Mouse (Mus musculus) neutrophil, adult 59 days (primary cell): ENCODE results near the gene Jmjd8. TPM values are rescaled to one million over a fixed set of nuclear protein-coding genes. Genes with fewer than 3 reads are reported as not detected.

Experiments
- total RNA-seq, 2 experiments: library from RNA; stranded (reverse); gene quantifications; 1 replicate in 1 of 2; 2 replicates in 1 of 2; pipeline ENCODE4 v1.2.4; 2023

Jmjd8 gene
- total RNA-seq, 2 experiments from 2014 or later = 10.6 to 14.6 TPM

Other genes with a start within 250 kb of the Jmjd8 start
- 10 to 100 TPM; 11.9 to 15.9 TPM for gene Lmf1, start 249.8 kb upstream of the Jmjd8 start, total RNA-seq
- not detected for gene Gng13, start 111.7 kb upstream of the Jmjd8 start, total RNA-seq
- gene Chtf18, start 101.4 kb upstream of the Jmjd8 start, total RNA-seq = 10 to 100 TPM; 17.5 to 23.6 TPM
- 1 to 10 TPM; 6.1 to 6.7 TPM for gene Rpusd1, start 101.2 kb upstream of the Jmjd8 start, total RNA-seq
- gene Mslnl, start 92.8 kb upstream of the Jmjd8 start, total RNA-seq = under 1 TPM in 1 of 2 experiments, not detected in 1; 0.13 TPM
- gene Msln, start 74.5 kb upstream of the Jmjd8 start, total RNA-seq = not detected
- 10 to 100 TPM; 25.5 to 25.9 TPM for gene Narfl, start 55.1 kb upstream of the Jmjd8 start, total RNA-seq
- 10 to 100 TPM; 13.5 to 17.7 TPM for gene Haghl, start 43.2 kb upstream of the Jmjd8 start, total RNA-seq
- not detected for gene Ccdc78, start 42.3 kb upstream of the Jmjd8 start, total RNA-seq
- 10 to 100 TPM; 32.0 to 35.0 TPM for gene Fam173a, start 36.0 kb upstream of the Jmjd8 start, total RNA-seq
- gene AC134908.4, start 33.2 kb upstream of the Jmjd8 start, total RNA-seq = not detected
- 10 to 100 TPM; 14.4 to 17.6 TPM for gene Metrn, start 31.7 kb upstream of the Jmjd8 start, total RNA-seq
- not detected for gene Fbxl16, start 19.8 kb upstream of the Jmjd8 start, total RNA-seq
- 10 to 100 TPM; 12.5 to 13.4 TPM for gene Wdr24, start 5.2 kb upstream of the Jmjd8 start, total RNA-seq
- 10 to 100 TPM; 43.4 to 51.8 TPM for gene Stub1, start 4.5 kb downstream of the Jmjd8 start, total RNA-seq
- 1 to 10 TPM; 1.2 to 2.7 TPM for gene Rhbdl1, start 8.4 kb downstream of the Jmjd8 start, total RNA-seq
- 1 to 10 TPM; 1.3 to 1.8 TPM for gene Gm20683, start 12.9 kb downstream of the Jmjd8 start, total RNA-seq
- 10 to 100 TPM; 26.9 to 30.9 TPM for gene Rhot2, start 16.0 kb downstream of the Jmjd8 start, total RNA-seq
- gene Wdr90, start 32.6 kb downstream of the Jmjd8 start, total RNA-seq = 10 to 100 TPM; 20.0 to 21.9 TPM
- 1 to 10 TPM; 3.5 to 4.6 TPM for gene Mcrip2, start 39.9 kb downstream of the Jmjd8 start, total RNA-seq
- gene Mettl26, start 46.2 kb downstream of the Jmjd8 start, total RNA-seq = 10 to 100 TPM; 10.1 to 10.6 TPM
- gene Wfikkn1, start 52.0 kb downstream of the Jmjd8 start, total RNA-seq = 1 to 10 TPM; 3.2 to 4.9 TPM
- 10 to 100 TPM; 16.9 to 19.1 TPM for gene Rab40c, start 90.9 kb downstream of the Jmjd8 start, total RNA-seq
- 10 to 100 TPM; 45.9 to 71.2 TPM for gene Pigq, start 116.1 kb downstream of the Jmjd8 start, total RNA-seq
- under 1 TPM in 1 of 2 experiments, not detected in 1; 0.22 TPM for gene Nhlrc4, start 116.1 kb downstream of the Jmjd8 start, total RNA-seq
- not detected for gene A930017K11Rik, start 123.7 kb downstream of the Jmjd8 start, total RNA-seq
- 10 to 100 TPM; 13.5 to 19.1 TPM for gene Capn15, start 156.9 kb downstream of the Jmjd8 start, total RNA-seq
- 1 to 10 TPM; 1.5 to 2.1 TPM for gene Rab11fip3, start 240.7 kb downstream of the Jmjd8 start, total RNA-seq